Mouse (Mus musculus): ENCODE data around the gene 1810009A15Rik. TPM values are rescaled to one million over a fixed set of nuclear protein-coding genes. Genes with fewer than 3 reads are reported as not detected.

Gene 1810009A15Rik
- polyA plus RNA-seq, 1 experiment from 2014 or later, result 87.1 TPM

GRCm38 (mm10) chr19:8929224-8930088, 40.8 kb downstream of the 1810009A15Rik start, which contains the start of the genes Rom1 and Eml3:
Gene Rom1, minus strand, starts transcription at chr19:8929356.
Gene Eml3, plus strand, starts transcription at chr19:8929552.
- Histone ChIP-seq H3K27me3 (peaks cover 16% of the 10 kb centered on the region), H3K27ac (replicated peaks) (peak within 1 kb of the TSS; percentile 46), H3K4me3 (peak within 1 kb of the TSS; percentile 57), H3K9me3 (no peaks in the 10 kb centered on the region), H3K36me3 (peaks cover 37% of the 10 kb centered on the region), H3K4me1 (peaks cover 19% of the 10 kb centered on the region), H3K9ac (replicated peaks) (peak within 1 kb of the TSS; percentile 71), H3K4me2 (replicated peaks) (peak within 1 kb of the TSS; percentile 77)
- WGBS, result under 1% methylated on average over 73 of the region's 74 CpGs
- ATAC-seq (ENCODE audit: low FRiP score, low read depth), result peak; percentile 73

- H3K4me1 ChIP-seq, result peaks cover 19% of the 10 kb centered on the region
- no peak overlapping the region for H3K27ac ChIP-seq (replicated peaks)
- peak overlapping the region; percentile 77 for H3K4me2 ChIP-seq (replicated peaks)
- H3K4me3 ChIP-seq, result peak overlapping the region; percentile 57
- peak overlapping the region; percentile 71 for H3K9ac ChIP-seq (replicated peaks)
- WGBS, result 20% methylated on average over 11 of the region's 11 CpGs
- peaks cover 16% of the 10 kb centered on the region for H3K27me3 ChIP-seq
- H3K9me3 ChIP-seq, result no peaks in the 10 kb centered on the region
- H3K36me3 ChIP-seq, result peaks cover 36% of the 10 kb centered on the region
- ATAC-seq (ENCODE audit: low FRiP score, low read depth), result no peak
These were observed 41.5 kb downstream of the 1810009A15Rik start for GRCm38 (mm10) chr19:8930117-8930516.

GRCm38 (mm10) chr19:8930771-8931170, 42.1 kb downstream of the 1810009A15Rik start:
- H3K4me3 ChIP-seq, result peak overlapping the region; percentile 57; the same call in 1 of the 2 replicates
- H3K9ac ChIP-seq (replicated peaks), result peak overlapping the region; percentile 71; the same call in 1 of the 2 replicates
- no peak for ATAC-seq (ENCODE audit: low FRiP score, low read depth)
- H3K36me3 ChIP-seq, result peaks cover 31% of the 10 kb centered on the region
- H3K9me3 ChIP-seq, result no peaks in the 10 kb centered on the region
- peaks cover 16% of the 10 kb centered on the region for H3K27me3 ChIP-seq
- 82% methylated on average over 7 of the region's 7 CpGs for WGBS
- peak overlapping the region; percentile 77; the same call in 1 of the 2 replicates for H3K4me2 ChIP-seq (replicated peaks)
- peaks cover 19% of the 10 kb centered on the region for H3K4me1 ChIP-seq
- no peak overlapping the region for H3K27ac ChIP-seq (replicated peaks)

DNA sequence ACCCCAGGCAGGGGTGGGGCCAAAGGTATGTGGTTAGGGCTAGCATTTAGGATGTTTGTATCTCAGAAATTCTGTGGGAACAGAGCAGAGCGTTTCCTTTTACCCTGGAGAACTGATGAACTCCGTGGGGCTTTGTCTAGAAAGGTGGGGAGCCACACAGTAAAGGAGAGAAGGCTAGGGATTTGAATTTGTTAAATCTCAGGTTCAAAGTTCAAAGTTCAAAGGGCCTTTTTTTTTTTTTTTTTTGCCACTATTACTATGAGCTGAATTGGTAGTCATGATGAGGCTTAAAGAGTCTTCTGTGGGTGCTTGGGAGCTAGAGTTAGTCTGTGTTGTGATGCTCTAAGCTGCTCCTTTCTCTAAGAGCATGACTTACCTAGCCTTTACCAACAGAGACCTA, 48.1 kb downstream of the 1810009A15Rik start:
- 88% methylated on average over 2 of the region's 2 CpGs for WGBS
- Histone ChIP-seq H3K4me3 (no peak overlapping the region), H3K9ac (replicated peaks) (no peak overlapping the region), H3K9me3 (no peaks in the 10 kb centered on the region), H3K4me1 (peaks cover 10% of the 10 kb centered on the region), H3K27me3 (no peaks in the 10 kb centered on the region), H3K27ac (replicated peaks) (no peak overlapping the region), H3K36me3 (peaks cover 10% of the 10 kb centered on the region; the same call in 1 of the 2 replicates), H3K4me2 (replicated peaks) (no peak overlapping the region)
- ATAC-seq (ENCODE audit: low FRiP score, low read depth), result no peak

Small RNA genes lying within 50 kb of the gene (microRNA-seq; reads per million reads assigned to microRNA genes)
- gene Mir5136, result not detected

Other genes starting within 250 kb of the 1810009A15Rik start
- gene Chrm1, start 225.1 kb upstream of the 1810009A15Rik start, polyA plus RNA-seq (2016; fragmentation: Nextera tagmentation; extraction: Ambion mirVana), result 0.50 and 0.59 TPM in 2 replicates
- 138 and 150 TPM in 2 replicates for gene Slc3a2, start 165.5 kb upstream of the 1810009A15Rik start, polyA plus RNA-seq (2016; fragmentation: Nextera tagmentation; extraction: Ambion mirVana)
- gene Wdr74, start 153.0 kb upstream of the 1810009A15Rik start, polyA plus RNA-seq (2016; fragmentation: Nextera tagmentation; extraction: Ambion mirVana), result 78.5 and 80.7 TPM in 2 replicates
- 3.3 and 4.5 TPM in 2 replicates for gene 1700092M07Rik, start 148.1 kb upstream of the 1810009A15Rik start, polyA plus RNA-seq (2016; fragmentation: Nextera tagmentation; extraction: Ambion mirVana)
- 121 and 127 TPM in 2 replicates for gene Stx5a, start 147.4 kb upstream of the 1810009A15Rik start, polyA plus RNA-seq (2016; fragmentation: Nextera tagmentation; extraction: Ambion mirVana)
- 210 and 224 TPM in 2 replicates for gene Nxf1, start 131.8 kb upstream of the 1810009A15Rik start, polyA plus RNA-seq (2016; fragmentation: Nextera tagmentation; extraction: Ambion mirVana)
- gene Tmem223, start 117.9 kb upstream of the 1810009A15Rik start, polyA plus RNA-seq (2016; fragmentation: Nextera tagmentation; extraction: Ambion mirVana), result 211 and 214 TPM in 2 replicates
- 40.4 TPM in 2 replicates for gene Tmem179b, start 114.4 kb upstream of the 1810009A15Rik start, polyA plus RNA-seq (2016; fragmentation: Nextera tagmentation; extraction: Ambion mirVana)
- 34.5 and 35.5 TPM in 2 replicates for gene Taf6l, start 102.4 kb upstream of the 1810009A15Rik start, polyA plus RNA-seq (2016; fragmentation: Nextera tagmentation; extraction: Ambion mirVana)
- gene Polr2g, start 90.3 kb upstream of the 1810009A15Rik start, polyA plus RNA-seq (2016; fragmentation: Nextera tagmentation; extraction: Ambion mirVana), result 154 and 160 TPM in 2 replicates
- gene Zbtb3, start 86.3 kb upstream of the 1810009A15Rik start, polyA plus RNA-seq (2016; fragmentation: Nextera tagmentation; extraction: Ambion mirVana), result 8.3 and 8.8 TPM in 2 replicates
- 65.7 and 69.9 TPM in 2 replicates for gene Ttc9c, start 69.5 kb upstream of the 1810009A15Rik start, polyA plus RNA-seq (2016; fragmentation: Nextera tagmentation; extraction: Ambion mirVana)
- 6.0 and 6.4 TPM in 2 replicates for gene Hnrnpul2, start 68.8 kb upstream of the 1810009A15Rik start, polyA plus RNA-seq (2016; fragmentation: Nextera tagmentation; extraction: Ambion mirVana)
- gene AC129217.1, start 59.1 kb upstream of the 1810009A15Rik start, polyA plus RNA-seq (2016; fragmentation: Nextera tagmentation; extraction: Ambion mirVana), result not detected in 2 replicates
- gene Bscl2, start 51.4 kb upstream of the 1810009A15Rik start, polyA plus RNA-seq (2016; fragmentation: Nextera tagmentation; extraction: Ambion mirVana), result 68.0 and 68.7 TPM in 2 replicates
- gene Gng3, start 49.7 kb upstream of the 1810009A15Rik start, polyA plus RNA-seq (2016; fragmentation: Nextera tagmentation; extraction: Ambion mirVana), result 174 and 180 TPM in 2 replicates
- gene Lrrn4cl, start 38.1 kb upstream of the 1810009A15Rik start, polyA plus RNA-seq (2016; fragmentation: Nextera tagmentation; extraction: Ambion mirVana), result 0.55 and 0.62 TPM in 2 replicates
- 172 and 175 TPM in 2 replicates for gene Ubxn1, start 17.4 kb upstream of the 1810009A15Rik start, polyA plus RNA-seq (2016; fragmentation: Nextera tagmentation; extraction: Ambion mirVana)
- 59.6 and 63.5 TPM in 2 replicates for gene Uqcc3, start 7.9 kb upstream of the 1810009A15Rik start, polyA plus RNA-seq (2016; fragmentation: Nextera tagmentation; extraction: Ambion mirVana)
- 92.7 and 97.2 TPM in 2 replicates for gene Lbhd1, start 5.1 kb upstream of the 1810009A15Rik start, polyA plus RNA-seq (2016; fragmentation: Nextera tagmentation; extraction: Ambion mirVana)
- gene Gm49403, start 4.9 kb upstream of the 1810009A15Rik start, polyA plus RNA-seq (2016; fragmentation: Nextera tagmentation; extraction: Ambion mirVana), result not detected in 2 replicates
- not detected in 2 replicates for gene Gm49416, start 73 bp downstream of the 1810009A15Rik start, polyA plus RNA-seq (2016; fragmentation: Nextera tagmentation; extraction: Ambion mirVana)
- 46.2 and 46.6 TPM in 2 replicates for gene Ints5, start 4.2 kb downstream of the 1810009A15Rik start, polyA plus RNA-seq (2016; fragmentation: Nextera tagmentation; extraction: Ambion mirVana)
- gene Ganab, start 9.2 kb downstream of the 1810009A15Rik start, polyA plus RNA-seq (2016; fragmentation: Nextera tagmentation; extraction: Ambion mirVana), result 111 and 115 TPM in 2 replicates
- 71.9 and 72.5 TPM in 2 replicates for gene B3gat3, start 31.5 kb downstream of the 1810009A15Rik start, polyA plus RNA-seq (2016; fragmentation: Nextera tagmentation; extraction: Ambion mirVana)
- 2.1 and 2.2 TPM in 2 replicates for gene Rom1, start 40.5 kb downstream of the 1810009A15Rik start, polyA plus RNA-seq (2016; fragmentation: Nextera tagmentation; extraction: Ambion mirVana)
- 14.9 and 15.8 TPM in 2 replicates for gene Eml3, start 40.7 kb downstream of the 1810009A15Rik start, polyA plus RNA-seq (2016; fragmentation: Nextera tagmentation; extraction: Ambion mirVana)
- 189 and 192 TPM in 2 replicates for gene Mta2, start 53.0 kb downstream of the 1810009A15Rik start, polyA plus RNA-seq (2016; fragmentation: Nextera tagmentation; extraction: Ambion mirVana)
- gene Tut1, start 65.0 kb downstream of the 1810009A15Rik start, polyA plus RNA-seq (2016; fragmentation: Nextera tagmentation; extraction: Ambion mirVana), result 34.0 and 34.2 TPM in 2 replicates
- 338 and 351 TPM in 2 replicates for gene Eef1g, start 78.2 kb downstream of the 1810009A15Rik start, polyA plus RNA-seq (2016; fragmentation: Nextera tagmentation; extraction: Ambion mirVana)
- gene Ahnak, start 100.4 kb downstream of the 1810009A15Rik start, polyA plus RNA-seq (2016; fragmentation: Nextera tagmentation; extraction: Ambion mirVana), result 7.6 and 12.2 TPM in 2 replicates
- gene Scgb1a1, start 199.1 kb downstream of the 1810009A15Rik start, polyA plus RNA-seq (2016; fragmentation: Nextera tagmentation; extraction: Ambion mirVana), result not detected in 2 replicates
- 14.5 and 15.0 TPM in 2 replicates for gene Asrgl1, start 246.8 kb downstream of the 1810009A15Rik start, polyA plus RNA-seq (2016; fragmentation: Nextera tagmentation; extraction: Ambion mirVana)